Mouse (Mus musculus) intestine, embryonic 14.5 days (tissue): ENCODE measurements around the gene Apbb1. TPM values are rescaled to one million over a fixed set of nuclear protein-coding genes. Genes with fewer than 3 reads are reported as not detected.
A peak's percentile ranks its signal among the peaks of the same experiment; 100 is the strongest.

Experiments used
- ATAC-seq: fragments of 200-750 bp; cut with Nextera tagmentation; replicated peaks from 2 replicates; pipeline ENCODE4 v1.8.0; 2017; ENCODE audit warnings: low read depth, moderate number of reproducible peaks, moderate TSS enrichment, moderate library complexity; ENCODE audit not compliant: low FRiP score, low TSS enrichment
- DNase-seq: peaks from one replicate; pipeline ENCODE4 v3.0.0-alpha.2; 2018; ENCODE audit warnings: low spot score
- H3K27ac ChIP-seq: fragments of 300-500 bp; sonication (generic); 2 replicates; pipeline ENCODE4 v1.5.1; 2014; ENCODE audit warnings: low read depth, mild to moderate bottlenecking, control low read depth
- H3K27me3 ChIP-seq: fragments of 300-500 bp; sonication (generic); replicated peaks from 2 replicates; pipeline ENCODE4 v1.6.1; 2014; ENCODE audit warnings: low read length, control low read depth; ENCODE audit not compliant: control insufficient read depth, insufficient read depth
- H3K36me3 ChIP-seq: fragments of 300-500 bp; sonication (generic); 2 replicates; pipeline ENCODE4 v1.6.1; 2014; ENCODE audit warnings: low read length, control low read depth; ENCODE audit not compliant: control insufficient read depth, insufficient read depth
- H3K4me1 ChIP-seq: fragments of 300-500 bp; sonication (generic); replicated peaks from 2 replicates; pipeline ENCODE4 v1.6.1; 2014; ENCODE audit warnings: low read length, control low read depth, mixed read lengths; ENCODE audit not compliant: control insufficient read depth, insufficient read depth
- H3K4me2 ChIP-seq: fragments of 300-500 bp; sonication (generic); 2 replicates; pipeline ENCODE4 v1.6.1; 2014; ENCODE audit warnings: low read length
- H3K4me3 ChIP-seq: fragments of 300-500 bp; sonication (generic); 2 replicates; pipeline ENCODE4 v1.5.1; 2014; ENCODE audit warnings: low read depth, low read length, control low read depth, mixed read lengths
- H3K9ac ChIP-seq: fragments of 300-500 bp; sonication (generic); 2 replicates; pipeline ENCODE4 v1.6.1; 2014; ENCODE audit warnings: mild to moderate bottlenecking, low read length
- H3K9me3 ChIP-seq: fragments of 300-500 bp; sonication (generic); 2 replicates; pipeline ENCODE4 v1.6.1; 2016; ENCODE audit warnings: low read length, control low read depth; ENCODE audit not compliant: control insufficient read depth
- WGBS: fragments of 180-500 bp; shearing (Covaris S2); extraction: QIAGEN DNeasy Blood & Tissue Kit; methylation state at CpG from one replicate; pipeline ENCODE4 v1.1.7; 2014; 5-methylcytosine and 5-hydroxymethylcytosine counted together
- polyA plus RNA-seq: library from polyadenylated mRNA; unstranded; fragments of >200 nt; fragmentation: Nextera tagmentation; extraction: Ambion mirVana; gene quantifications from 2 replicates; pipeline ENCODE4 v1.2.1, GENCODE M21; 2014

Apbb1 gene
- polyA plus RNA-seq, 1 experiment from 2014 or later = 45.1 TPM

DNA sequence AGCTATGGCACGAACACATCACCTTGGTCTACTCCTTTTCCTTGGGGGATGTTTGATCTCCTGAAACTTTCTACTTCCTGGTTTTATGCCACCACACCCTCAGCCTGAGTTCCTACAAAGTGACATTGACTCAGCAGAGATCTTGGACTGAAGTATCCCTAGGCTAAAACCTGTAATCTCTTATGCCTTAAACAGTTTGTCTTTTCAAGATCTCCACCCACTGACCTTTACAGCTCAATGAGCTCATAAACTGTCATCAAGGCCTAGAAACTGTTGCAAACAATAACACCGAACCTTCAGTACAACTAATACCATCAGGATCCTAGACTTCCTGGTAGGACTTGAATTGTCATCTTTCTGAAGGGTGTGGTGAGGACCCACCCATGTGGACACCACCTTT, 57.2 kb downstream of the Apbb1 start:
- no peaks in the 10 kb centered on the region for H3K9me3 ChIP-seq
- ATAC-seq = no peak
- H3K4me1 ChIP-seq = no peaks in the 10 kb centered on the region; the same call in 1 of the 2 replicates
- H3K4me3 ChIP-seq = no peak overlapping the region
- no peaks in the 10 kb centered on the region for H3K27me3 ChIP-seq
- DNase-seq = no peak
- WGBS = 72% methylated on average over 2 of the region's 2 CpGs
- no peak overlapping the region for H3K4me2 ChIP-seq
- no peaks in the 10 kb centered on the region for H3K36me3 ChIP-seq
- no peak overlapping the region for H3K9ac ChIP-seq
- H3K27ac ChIP-seq = no peak overlapping the region

- H3K4me2 ChIP-seq = no peak overlapping the region
- no peaks in the 10 kb centered on the region; the same call in 1 of the 2 replicates for H3K4me1 ChIP-seq
- no peak overlapping the region for H3K4me3 ChIP-seq
- H3K9ac ChIP-seq = no peak overlapping the region
- no peak for ATAC-seq
- WGBS = 21% methylated on average over 6 of the region's 6 CpGs
- H3K36me3 ChIP-seq = no peaks in the 10 kb centered on the region
- no peaks in the 10 kb centered on the region for H3K27me3 ChIP-seq
- no peak overlapping the region for H3K27ac ChIP-seq
- DNase-seq = no peak
- H3K9me3 ChIP-seq = no peaks in the 10 kb centered on the region
Measured at GRCm38 (mm10) chr7:105520201-105520600, 61.3 kb downstream of the Apbb1 start.

GRCm38 (mm10) chr7:105519771-105520170, 61.7 kb downstream of the Apbb1 start:
- no peaks in the 10 kb centered on the region for H3K36me3 ChIP-seq
- no peak overlapping the region for H3K27ac ChIP-seq
- no peak overlapping the region for H3K4me2 ChIP-seq
- WGBS = 73% methylated on average over 2 of the region's 2 CpGs
- H3K9me3 ChIP-seq = no peaks in the 10 kb centered on the region
- H3K27me3 ChIP-seq = no peaks in the 10 kb centered on the region
- DNase-seq = no peak
- H3K4me1 ChIP-seq = no peaks in the 10 kb centered on the region; the same call in none of the 2 replicates
- no peak overlapping the region for H3K9ac ChIP-seq
- H3K4me3 ChIP-seq = no peak overlapping the region
- ATAC-seq = no peak

GRCm38 (mm10) chr7:105519336-105519735, 62.1 kb downstream of the Apbb1 start:
- no peaks in the 10 kb centered on the region; the same call in none of the 2 replicates for H3K4me1 ChIP-seq
- H3K27me3 ChIP-seq = no peaks in the 10 kb centered on the region
- ATAC-seq (no peak), DNase-seq (no peak)
- no peaks in the 10 kb centered on the region for H3K36me3 ChIP-seq
- WGBS = 67% methylated on average over 11 of the region's 11 CpGs
- no peak overlapping the region for H3K27ac ChIP-seq
- no peak overlapping the region for H3K4me3 ChIP-seq
- H3K4me2 ChIP-seq = no peak overlapping the region
- no peak overlapping the region for H3K9ac ChIP-seq
- H3K9me3 ChIP-seq = no peaks in the 10 kb centered on the region

GRCm38 (mm10) chr7:105516669-105517360, 64.6 kb downstream of the Apbb1 start:
- DNase-seq = no peak

DNA sequence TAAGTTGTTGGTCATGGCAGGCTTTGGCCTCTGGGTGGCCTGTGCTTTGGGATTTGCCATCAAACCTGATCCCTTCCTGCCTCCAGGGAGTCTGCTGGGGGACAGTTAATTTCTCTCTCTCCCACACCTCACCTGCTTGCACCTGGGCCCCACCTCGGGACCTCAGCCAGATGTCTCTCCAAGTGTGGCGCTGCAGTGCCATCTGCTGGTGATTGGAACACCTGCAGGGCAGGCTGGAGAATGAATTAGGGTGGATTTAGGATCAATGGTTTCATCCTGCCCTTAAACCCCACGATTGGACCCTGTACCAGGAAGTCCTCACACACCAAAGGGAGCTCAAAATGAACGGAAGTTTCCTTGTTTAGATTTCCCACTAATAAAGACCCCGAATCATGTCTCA, 66.3 kb downstream of the Apbb1 start:
- ATAC-seq (peak; percentile 56; the same call in 1 of the 2 replicates), DNase-seq (peak; percentile 85)
- Histone ChIP-seq H3K9ac (no peak overlapping the region), H3K27ac (no peak overlapping the region), H3K9me3 (no peaks in the 10 kb centered on the region), H3K36me3 (no peaks in the 10 kb centered on the region), H3K4me1 (no peaks in the 10 kb centered on the region; the same call in none of the 2 replicates), H3K4me2 (no peak overlapping the region), H3K27me3 (no peaks in the 10 kb centered on the region), H3K4me3 (no peak overlapping the region)
- WGBS = 7% methylated on average over 5 of the region's 5 CpGs

More at GRCm38 (mm10) chr7:105516669-105517360, 64.6 kb downstream of the Apbb1 start:
- no peaks in the 10 kb centered on the region for H3K36me3 ChIP-seq
- ATAC-seq = no peak
- no peaks in the 10 kb centered on the region for H3K27me3 ChIP-seq
- no peaks in the 10 kb centered on the region for H3K9me3 ChIP-seq
- H3K27ac ChIP-seq = no peak overlapping the region
- H3K4me2 ChIP-seq = no peak overlapping the region
- H3K9ac ChIP-seq = no peak overlapping the region
- no peak overlapping the region for H3K4me3 ChIP-seq
- WGBS = 30% methylated on average over 9 of the region's 9 CpGs
- H3K4me1 ChIP-seq = no peaks in the 10 kb centered on the region; the same call in none of the 2 replicates

DNA sequence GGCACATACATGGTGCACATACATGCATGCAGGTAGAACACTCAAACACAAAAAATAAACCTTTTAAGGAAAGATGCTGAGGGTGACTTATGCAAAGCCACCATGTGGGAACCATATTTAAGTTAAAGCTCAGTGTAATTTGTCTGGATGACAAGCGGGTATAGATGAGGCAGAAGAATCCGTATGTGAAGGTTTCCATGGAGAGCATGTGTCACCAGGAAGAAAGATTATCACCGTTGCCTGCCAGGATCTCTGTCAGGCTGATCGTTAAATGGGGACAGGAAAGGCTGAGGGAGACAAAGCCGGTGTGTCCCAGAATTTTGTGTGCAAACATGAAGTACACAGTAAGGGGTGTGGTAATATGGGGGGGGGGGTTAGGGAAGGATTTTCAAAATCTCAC, 66.9 kb downstream of the Apbb1 start:
- DNase-seq (no peak), ATAC-seq (no peak)
- no peaks in the 10 kb centered on the region for H3K36me3 ChIP-seq
- no peak overlapping the region for H3K4me3 ChIP-seq
- 43% methylated on average over 5 of the region's 5 CpGs for WGBS
- no peaks in the 10 kb centered on the region for H3K9me3 ChIP-seq
- no peaks in the 10 kb centered on the region; the same call in 1 of the 2 replicates for H3K4me1 ChIP-seq
- no peak overlapping the region for H3K4me2 ChIP-seq
- H3K9ac ChIP-seq = no peak overlapping the region
- no peak overlapping the region for H3K27ac ChIP-seq
- H3K27me3 ChIP-seq = no peaks in the 10 kb centered on the region

- ATAC-seq = no peak
- H3K4me2 ChIP-seq = no peak overlapping the region
- 57% methylated on average over 5 of the region's 5 CpGs for WGBS
- no peaks in the 10 kb centered on the region for H3K27me3 ChIP-seq
- H3K4me1 ChIP-seq = no peaks in the 10 kb centered on the region; the same call in 1 of the 2 replicates
- H3K27ac ChIP-seq = no peak overlapping the region
- H3K9ac ChIP-seq = no peak overlapping the region
- H3K36me3 ChIP-seq = no peaks in the 10 kb centered on the region
- no peaks in the 10 kb centered on the region for H3K9me3 ChIP-seq
- H3K4me3 ChIP-seq = no peak overlapping the region
- DNase-seq = no peak
Measured at GRCm38 (mm10) chr7:105513845-105514291, 67.6 kb downstream of the Apbb1 start.

DNA sequence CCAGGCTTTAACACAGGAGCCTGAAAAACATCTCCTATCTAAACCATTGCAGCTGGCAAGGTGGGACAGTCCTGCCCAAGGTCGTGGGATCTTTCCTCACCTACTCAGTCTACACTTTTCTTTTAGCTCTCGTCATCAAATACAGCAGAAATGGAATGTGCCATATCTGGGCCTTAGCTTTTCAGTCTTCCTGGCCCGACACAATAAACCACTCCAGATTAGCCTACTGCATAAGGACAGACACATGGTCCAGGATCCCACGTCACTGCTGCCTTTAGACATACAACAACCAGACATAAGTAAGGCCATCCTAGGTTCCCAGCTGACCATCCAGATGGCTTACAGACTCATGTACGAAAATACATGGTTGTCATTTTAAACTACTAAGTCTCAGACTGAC, 71.3 kb downstream of the Apbb1 start:
- H3K27me3 ChIP-seq = no peaks in the 10 kb centered on the region
- H3K27ac ChIP-seq = no peak overlapping the region
- no peak overlapping the region for H3K9ac ChIP-seq
- H3K36me3 ChIP-seq = no peaks in the 10 kb centered on the region
- H3K4me2 ChIP-seq = no peak overlapping the region
- H3K4me1 ChIP-seq = no peaks in the 10 kb centered on the region; the same call in 1 of the 2 replicates
- no peak for DNase-seq
- no peak overlapping the region for H3K4me3 ChIP-seq
- ATAC-seq = no peak
- no peaks in the 10 kb centered on the region for H3K9me3 ChIP-seq
- WGBS = 77% methylated on average over 5 of the region's 5 CpGs
